Mouse (Mus musculus) splenic B cell, adult 2 months (primary cell): Measurements from ENCODE around the gene Ppp1r21.

Experiments
- DNase-seq: peaks from one replicate; pipeline ENCODE4 v3.0.0-alpha.2; 2011; ENCODE audit warnings: low read depth, low spot score
- H3K27me3 ChIP-seq: 2 replicates; pipeline ENCODE4 v1.6.1; 2012; ENCODE audit warnings: mild to moderate bottlenecking, low read length, moderate library complexity, mixed read lengths; ENCODE audit not compliant: control insufficient read depth, poor library complexity, insufficient read depth, severe bottlenecking
- H3K36me3 ChIP-seq: 2 replicates; pipeline ENCODE4 v1.6.1; 2012; ENCODE audit warnings: mild to moderate bottlenecking, low read length, moderate library complexity, mixed read lengths; ENCODE audit not compliant: control insufficient read depth, poor library complexity, insufficient read depth, severe bottlenecking

The Ppp1r21 gene

DNA sequence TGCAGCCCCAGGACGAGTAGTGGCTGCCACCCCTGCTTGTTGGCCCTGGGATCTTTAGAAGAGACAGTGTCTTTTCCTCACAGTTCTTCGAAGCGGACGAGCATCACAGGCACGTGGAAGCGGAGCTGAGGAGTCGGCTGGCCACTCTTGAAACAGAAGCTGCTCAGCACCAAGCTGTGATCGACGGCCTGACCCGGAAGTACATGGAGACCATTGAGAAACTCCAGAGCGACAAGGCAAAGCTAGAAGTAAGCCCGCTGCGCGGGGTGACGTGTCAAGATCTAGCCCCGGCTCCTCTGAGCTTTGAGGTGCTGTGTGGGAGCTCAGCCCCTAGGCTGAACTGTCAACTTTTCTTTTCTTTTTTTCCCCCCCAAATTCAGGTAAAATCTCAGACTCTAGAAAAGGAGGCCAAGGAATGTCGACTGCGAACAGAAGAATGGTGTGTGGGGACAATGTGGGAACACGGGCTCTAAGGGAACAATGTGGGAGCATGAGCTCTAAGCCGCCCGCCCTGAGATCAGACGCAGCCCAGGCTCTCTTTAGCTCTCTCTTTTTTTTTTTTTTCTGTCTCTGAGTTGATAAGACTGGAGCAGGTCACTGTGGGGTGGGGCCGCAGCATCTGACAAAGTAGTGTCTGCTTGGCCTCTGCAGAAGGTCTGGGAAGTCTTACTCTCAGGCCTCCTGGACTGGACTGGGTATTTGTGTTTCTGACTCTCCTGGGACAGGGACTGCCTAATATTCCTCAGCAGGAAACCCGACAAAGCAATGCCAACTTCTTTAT is 19.7 kb downstream of the Ppp1r21 start:
- Histone ChIP-seq H3K36me3 (peaks cover 3% of the 10 kb centered on the region), H3K27me3 (no peaks in the 10 kb centered on the region)
- DNase-seq, result no peak

DNA sequence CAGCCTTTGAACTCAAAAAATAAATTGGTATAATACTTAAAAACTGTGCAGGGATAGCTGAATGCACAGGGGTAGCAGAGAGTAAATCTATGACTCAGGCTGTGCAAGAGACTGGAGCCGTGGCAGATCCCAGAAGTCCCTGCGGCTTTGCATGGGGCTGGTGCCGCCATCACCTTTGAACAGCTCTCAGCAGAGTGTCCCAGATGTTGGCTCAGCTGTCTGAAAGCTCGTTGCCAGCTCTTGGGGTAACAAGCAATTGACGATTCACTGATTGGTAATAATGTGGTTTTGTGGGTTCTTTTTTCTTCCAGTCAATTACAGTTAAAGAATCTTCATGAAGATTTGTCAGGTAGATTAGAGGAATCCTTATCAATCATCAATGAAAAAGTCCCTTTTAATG is 20.4 kb downstream of the Ppp1r21 start:
- no peak for DNase-seq
- Histone ChIP-seq H3K36me3 (peaks cover 7% of the 10 kb centered on the region), H3K27me3 (no peaks in the 10 kb centered on the region)

DNA sequence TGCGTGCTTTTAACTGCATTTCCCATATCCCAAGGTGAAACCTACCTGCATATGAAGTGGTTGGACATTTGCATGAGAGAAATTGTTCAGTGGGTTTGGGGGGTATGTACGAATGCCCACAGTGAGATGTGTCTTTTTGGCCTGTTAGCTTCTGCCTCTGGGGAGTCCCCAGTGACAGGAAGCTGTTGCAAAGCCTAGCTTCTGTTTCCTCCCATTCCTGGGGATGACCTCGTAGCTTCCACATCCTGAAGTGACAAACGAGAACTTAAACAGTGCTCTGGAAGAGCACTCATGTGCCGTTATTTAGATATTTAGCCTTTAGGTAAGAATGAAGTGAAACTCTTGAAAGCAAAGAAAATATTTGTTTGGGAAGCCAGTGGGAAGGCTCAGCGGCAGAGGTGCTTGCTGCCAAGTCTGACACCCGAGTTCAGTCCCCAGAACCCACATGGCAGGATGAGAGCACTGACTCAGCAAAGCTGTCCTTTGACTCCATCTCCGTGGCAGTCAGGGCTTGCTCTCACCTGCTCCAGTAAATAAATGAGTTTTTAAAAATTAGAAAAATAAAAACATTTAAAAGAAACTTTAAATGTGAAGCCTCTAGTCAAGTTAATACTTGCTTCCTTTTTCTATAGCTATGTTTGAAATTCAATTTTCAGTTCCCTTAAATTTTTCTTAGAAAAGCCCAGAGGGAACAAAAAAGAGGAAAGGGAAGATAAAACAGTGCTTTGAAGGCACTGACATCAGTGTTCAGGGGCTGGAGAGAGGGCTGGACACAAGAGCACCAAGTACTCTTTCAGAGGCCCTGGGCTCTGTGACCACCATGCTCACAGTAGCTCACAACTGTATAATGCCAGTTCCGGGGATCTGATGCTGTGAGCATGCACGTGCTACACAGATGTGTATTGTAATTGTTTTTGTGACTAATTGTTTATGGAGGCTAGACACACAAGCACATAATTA is 21.3 kb downstream of the Ppp1r21 start:
- peaks cover 9% of the 10 kb centered on the region for H3K36me3 ChIP-seq
- DNase-seq, result peak; percentile 47

DNA sequence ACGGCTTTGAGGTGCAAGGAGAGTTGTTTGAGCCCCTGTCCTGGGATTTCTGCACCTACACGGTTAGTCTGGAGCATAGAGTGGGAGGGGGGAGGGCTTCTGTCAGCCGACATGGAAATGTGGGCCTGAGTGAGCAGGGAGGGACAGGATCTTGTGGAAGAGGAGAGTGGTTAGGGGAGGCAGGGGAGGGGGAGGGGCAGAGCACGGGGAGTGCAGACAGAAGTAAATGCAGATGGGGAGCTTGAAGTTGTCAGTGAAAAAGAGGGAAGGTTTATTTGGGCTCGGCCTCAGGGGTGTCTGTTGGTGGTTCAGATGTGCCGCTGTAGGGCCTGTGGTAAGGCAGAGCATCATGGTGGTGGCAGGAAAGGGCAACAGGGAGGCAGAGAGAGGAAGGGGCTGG is 22.6 kb downstream of the Ppp1r21 start:
- no peak for DNase-seq
- peaks cover 9% of the 10 kb centered on the region for H3K36me3 ChIP-seq
- H3K27me3 ChIP-seq, result no peaks in the 10 kb centered on the region

More for the DNA sequence above, 21.3 kb downstream of the Ppp1r21 start:
- H3K27me3 ChIP-seq, result no peaks in the 10 kb centered on the region

GRCm38 (mm10) chr17:88553001-88553449 is 23.1 kb downstream of the Ppp1r21 start:
- no peaks in the 10 kb centered on the region for H3K27me3 ChIP-seq
- no peak for DNase-seq
- H3K36me3 ChIP-seq, result peaks cover 11% of the 10 kb centered on the region

GRCm38 (mm10) chr17:88553473-88554087 is 23.7 kb downstream of the Ppp1r21 start:
- no peak for DNase-seq
- H3K36me3 ChIP-seq, result peaks cover 15% of the 10 kb centered on the region
- no peaks in the 10 kb centered on the region for H3K27me3 ChIP-seq

- Histone ChIP-seq H3K27me3 (no peaks in the 10 kb centered on the region), H3K36me3 (peaks cover 17% of the 10 kb centered on the region)
- DNase-seq, result no peak
Measured at GRCm38 (mm10) chr17:88556176-88556575, 26.3 kb downstream of the Ppp1r21 start.

GRCm38 (mm10) chr17:88556688-88557087 is 26.8 kb downstream of the Ppp1r21 start:
- peak; percentile 58 for DNase-seq
- peaks cover 19% of the 10 kb centered on the region for H3K36me3 ChIP-seq

DNA sequence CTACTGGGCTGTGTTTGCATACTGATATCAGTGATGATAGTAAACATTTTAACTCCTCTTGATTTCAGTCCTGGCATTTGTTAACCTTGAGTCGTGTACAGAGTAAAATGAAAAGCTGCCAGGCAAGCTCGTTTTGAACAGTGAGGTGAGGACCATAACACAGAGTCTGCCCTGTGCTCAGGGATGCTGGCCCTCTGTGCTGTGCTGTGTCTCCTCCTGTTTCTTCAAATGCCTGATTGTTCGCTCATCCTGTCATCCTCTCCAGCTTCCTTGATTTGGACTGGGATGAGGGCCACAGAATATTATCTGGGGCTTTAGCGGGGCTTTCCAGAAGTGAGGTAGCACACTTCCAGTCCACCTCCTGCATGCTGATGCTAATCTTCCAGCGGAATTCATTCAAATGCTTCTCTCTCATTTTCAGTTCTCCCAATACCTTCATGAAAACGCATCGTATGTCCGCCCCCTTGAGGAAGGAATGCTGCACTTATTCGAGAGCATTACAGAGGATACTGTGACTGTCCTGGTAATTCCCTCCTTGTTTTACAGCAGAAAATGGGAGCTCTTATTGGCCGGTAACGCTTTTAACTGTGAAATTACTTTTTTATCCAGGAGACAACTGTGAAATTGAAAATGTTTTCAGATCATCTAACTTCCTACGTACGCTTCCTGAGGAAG is 28.4 kb downstream of the Ppp1r21 start:
- H3K27me3 ChIP-seq, result no peaks in the 10 kb centered on the region
- no peak for DNase-seq

More at GRCm38 (mm10) chr17:88556688-88557087, 26.8 kb downstream of the Ppp1r21 start:
- H3K27me3 ChIP-seq, result no peaks in the 10 kb centered on the region

DNA sequence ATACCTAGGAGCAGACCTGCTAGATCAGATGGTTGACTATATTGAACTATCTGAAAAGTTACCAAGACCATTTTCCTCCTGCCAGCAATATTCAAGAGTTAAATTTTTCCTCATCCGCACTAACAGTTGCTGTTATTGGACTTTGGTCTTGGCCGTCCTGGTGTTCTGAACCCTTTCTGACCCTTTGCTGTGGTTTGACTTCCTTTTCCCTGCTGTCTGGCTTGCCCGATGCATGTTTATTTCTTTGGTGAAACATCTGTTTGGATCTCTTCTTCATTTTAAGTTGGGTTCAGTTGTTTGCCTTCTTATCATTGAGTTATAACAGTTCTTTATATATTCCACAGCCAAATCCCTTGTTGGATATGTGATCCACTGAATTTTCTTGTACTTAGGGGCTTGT is 33.7 kb downstream of the Ppp1r21 start:
- no peak for DNase-seq
- Histone ChIP-seq H3K36me3 (peaks cover 10% of the 10 kb centered on the region), H3K27me3 (no peaks in the 10 kb centered on the region)

More for the DNA sequence above, 28.4 kb downstream of the Ppp1r21 start:
- peaks cover 22% of the 10 kb centered on the region for H3K36me3 ChIP-seq

- Histone ChIP-seq H3K36me3 (peaks cover 7% of the 10 kb centered on the region), H3K27me3 (no peaks in the 10 kb centered on the region)
- DNase-seq, result no peak
Measured at GRCm38 (mm10) chr17:88569807-88570540, 40.1 kb downstream of the Ppp1r21 start.

DNA sequence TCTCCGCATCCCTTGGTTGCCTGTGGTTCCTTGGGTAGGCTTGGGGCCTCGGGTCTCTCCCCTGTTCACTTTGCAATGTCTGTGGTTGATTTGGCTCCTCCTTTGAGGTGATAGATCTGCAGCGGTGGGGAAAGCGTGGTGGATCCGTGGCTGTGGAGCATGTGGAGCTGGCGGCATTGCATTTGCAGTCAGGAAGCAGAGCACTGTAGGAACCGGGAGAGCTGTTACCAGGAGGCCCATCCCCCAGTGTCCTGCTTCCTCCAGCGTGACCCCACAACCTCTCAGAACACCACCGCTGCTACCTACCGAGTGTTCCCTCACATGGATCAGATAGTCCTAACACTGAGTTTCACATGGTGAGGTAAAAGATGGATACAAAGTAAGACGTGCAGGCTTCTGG is 40.9 kb downstream of the Ppp1r21 start:
- DNase-seq, result no peak

DNA sequence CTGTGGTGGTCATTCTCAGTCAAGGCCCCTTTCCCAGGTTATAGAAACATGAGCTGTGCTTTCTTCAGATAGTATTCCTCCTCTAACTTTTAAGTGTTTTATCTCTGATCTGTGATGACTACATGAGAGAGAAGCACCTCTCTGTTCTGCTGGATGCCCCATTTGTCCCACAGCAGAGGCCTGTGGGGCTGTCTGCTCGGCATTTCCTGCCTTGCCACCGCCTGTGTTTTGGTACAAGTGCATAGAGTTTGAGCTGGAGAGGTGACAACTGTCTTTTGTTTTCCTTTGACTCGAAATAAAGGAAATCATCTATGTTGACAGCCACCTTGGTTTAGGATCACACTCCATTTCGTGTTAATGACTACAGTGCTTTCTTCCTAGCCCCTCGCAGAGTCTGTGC is 44.9 kb downstream of the Ppp1r21 start:
- Histone ChIP-seq H3K27me3 (no peaks in the 10 kb centered on the region), H3K36me3 (peaks cover 11% of the 10 kb centered on the region)
- DNase-seq, result no peak

More for the DNA sequence above, 40.9 kb downstream of the Ppp1r21 start:
- peaks cover 8% of the 10 kb centered on the region for H3K36me3 ChIP-seq
- H3K27me3 ChIP-seq, result no peaks in the 10 kb centered on the region
